Mouse (Mus musculus): ENCODE data around the gene Gm28047. TPM values are rescaled to one million over a fixed set of nuclear protein-coding genes. Genes with fewer than 3 reads are reported as not detected.
A peak's percentile ranks its signal among the peaks of the same experiment; 100 is the strongest.
"Not testable (repeated sequence)": the region's sequence is repeated elsewhere in the genome, so short reads cannot be mapped to it uniquely, and the experiment has no call there.

Gm28047 gene
- polyA plus RNA-seq, 1 experiment from 2014 or later, result 0.36 TPM

- H3K4me3 ChIP-seq (ENCODE audit: low read length); H3K4me1 ChIP-seq (ENCODE audit: insufficient read depth, low read length); H3K9me3 ChIP-seq (ENCODE audit: low read length); H3K27ac ChIP-seq (ENCODE audit: low read length); ATAC-seq (ENCODE audit: low FRiP score, low TSS enrichment); H3K27me3 ChIP-seq (ENCODE audit: insufficient read depth, low read length); H3K9ac ChIP-seq (replicated peaks; ENCODE audit: low read length); H3K4me2 ChIP-seq (replicated peaks; ENCODE audit: low read depth, low read length): not testable (repeated sequence)
- WGBS, result no CpG with 5 or more reads among the region's 2 CpGs
- H3K36me3 ChIP-seq (ENCODE audit: insufficient read depth, low read length), result peaks cover 65% of the 10 kb centered on the region
These were observed 37.7 kb upstream of the Gm28047 start for GRCm38 (mm10) chr15:102662601-102663000.

- Histone ChIP-seq H3K27me3 (ENCODE audit: insufficient read depth, low read length) (no peaks in the 10 kb centered on the region), H3K9me3 (ENCODE audit: low read length) (no peaks in the 10 kb centered on the region), H3K9ac (replicated peaks; ENCODE audit: low read length) (no peak overlapping the region), H3K4me2 (replicated peaks; ENCODE audit: low read depth, low read length) (no peak overlapping the region), H3K4me1 (ENCODE audit: insufficient read depth, low read length) (peaks cover 16% of the 10 kb centered on the region), H3K4me3 (ENCODE audit: low read length) (no peak overlapping the region), H3K27ac (ENCODE audit: low read length) (peak overlapping the region; percentile 86), H3K36me3 (ENCODE audit: insufficient read depth, low read length) (peaks cover 24% of the 10 kb centered on the region)
- 55% methylated on average over 3 of the region's 3 CpGs for WGBS
- ATAC-seq (ENCODE audit: low FRiP score, low TSS enrichment), result no peak
These were observed 33.1 kb upstream of the Gm28047 start for GRCm38 (mm10) chr15:102657926-102658381.

GRCm38 (mm10) chr15:102656658-102657057 lies 31.8 kb upstream of the Gm28047 start:
- WGBS, result 20% methylated on average over 4 of the region's 4 CpGs
- no peak overlapping the region for H3K4me3 ChIP-seq (ENCODE audit: low read length)
- H3K9me3 ChIP-seq (ENCODE audit: low read length), result no peaks in the 10 kb centered on the region
- peak; percentile 54 for ATAC-seq (ENCODE audit: low FRiP score, low TSS enrichment)
- no peak overlapping the region for H3K4me2 ChIP-seq (replicated peaks; ENCODE audit: low read depth, low read length)
- no peak overlapping the region for H3K9ac ChIP-seq (replicated peaks; ENCODE audit: low read length)
- H3K4me1 ChIP-seq (ENCODE audit: insufficient read depth, low read length), result peaks cover 16% of the 10 kb centered on the region
- peak overlapping the region; percentile 86 for H3K27ac ChIP-seq (ENCODE audit: low read length)
- H3K36me3 ChIP-seq (ENCODE audit: insufficient read depth, low read length), result peaks cover 13% of the 10 kb centered on the region
- no peaks in the 10 kb centered on the region for H3K27me3 ChIP-seq (ENCODE audit: insufficient read depth, low read length)

GRCm38 (mm10) chr15:102651928-102652660 lies 27.2 kb upstream of the Gm28047 start:
- not testable (repeated sequence) for H3K4me3 ChIP-seq (ENCODE audit: low read length); H3K27me3 ChIP-seq (ENCODE audit: insufficient read depth, low read length); ATAC-seq (ENCODE audit: low FRiP score, low TSS enrichment); H3K36me3 ChIP-seq (ENCODE audit: insufficient read depth, low read length); H3K9ac ChIP-seq (replicated peaks; ENCODE audit: low read length); H3K4me2 ChIP-seq (replicated peaks; ENCODE audit: low read depth, low read length); H3K27ac ChIP-seq (ENCODE audit: low read length); H3K9me3 ChIP-seq (ENCODE audit: low read length)
- H3K4me1 ChIP-seq (ENCODE audit: insufficient read depth, low read length), result peaks cover 11% of the 10 kb centered on the region
- WGBS, result 85% methylated on average over 8 of the region's 9 CpGs

- no peak overlapping the region for H3K27ac ChIP-seq (ENCODE audit: low read length)
- H3K4me3 ChIP-seq (ENCODE audit: low read length), result no peak overlapping the region
- H3K27me3 ChIP-seq (ENCODE audit: insufficient read depth, low read length), result no peaks in the 10 kb centered on the region
- H3K4me2 ChIP-seq (replicated peaks; ENCODE audit: low read depth, low read length), result no peak overlapping the region
- 67% methylated on average over 3 of the region's 3 CpGs for WGBS
- H3K9me3 ChIP-seq (ENCODE audit: low read length), result no peaks in the 10 kb centered on the region
- no peaks in the 10 kb centered on the region for H3K36me3 ChIP-seq (ENCODE audit: insufficient read depth, low read length)
- no peak for ATAC-seq (ENCODE audit: low FRiP score, low TSS enrichment)
- H3K4me1 ChIP-seq (ENCODE audit: insufficient read depth, low read length), result peaks cover 3% of the 10 kb centered on the region; the same call in 1 of the 2 replicates
- H3K9ac ChIP-seq (replicated peaks; ENCODE audit: low read length), result no peak overlapping the region
These were observed 26.2 kb upstream of the Gm28047 start for GRCm38 (mm10) chr15:102651107-102651506.

- Histone ChIP-seq H3K4me2 (replicated peaks; ENCODE audit: low read depth, low read length) (no peak overlapping the region), H3K36me3 (ENCODE audit: insufficient read depth, low read length) (no peaks in the 10 kb centered on the region), H3K9ac (replicated peaks; ENCODE audit: low read length) (no peak overlapping the region), H3K27ac (ENCODE audit: low read length) (no peak overlapping the region), H3K4me1 (ENCODE audit: insufficient read depth, low read length) (no peaks in the 10 kb centered on the region), H3K27me3 (ENCODE audit: insufficient read depth, low read length) (no peaks in the 10 kb centered on the region), H3K9me3 (ENCODE audit: low read length) (peaks cover 5% of the 10 kb centered on the region; the same call in 1 of the 2 replicates), H3K4me3 (ENCODE audit: low read length) (no peak overlapping the region)
- 89% methylated on average over 3 of the region's 3 CpGs for WGBS
- ATAC-seq (ENCODE audit: low FRiP score, low TSS enrichment), result no peak
These were observed 10.9 kb upstream of the Gm28047 start for GRCm38 (mm10) chr15:102635817-102636216.

GRCm38 (mm10) chr15:102634684-102635083 lies 9.8 kb upstream of the Gm28047 start:
- WGBS, result 96% methylated on average over 8 of the region's 8 CpGs
- Histone ChIP-seq H3K27me3 (ENCODE audit: insufficient read depth, low read length) (no peaks in the 10 kb centered on the region), H3K27ac (ENCODE audit: low read length) (no peak overlapping the region), H3K4me2 (replicated peaks; ENCODE audit: low read depth, low read length) (no peak overlapping the region), H3K4me1 (ENCODE audit: insufficient read depth, low read length) (no peaks in the 10 kb centered on the region), H3K9ac (replicated peaks; ENCODE audit: low read length) (no peak overlapping the region), H3K4me3 (ENCODE audit: low read length) (no peak overlapping the region), H3K36me3 (ENCODE audit: insufficient read depth, low read length) (no peaks in the 10 kb centered on the region), H3K9me3 (ENCODE audit: low read length) (peaks cover 5% of the 10 kb centered on the region; the same call in 1 of the 2 replicates)
- ATAC-seq (ENCODE audit: low FRiP score, low TSS enrichment), result no peak

- H3K4me3 ChIP-seq (ENCODE audit: low read length), result peak overlapping the region; percentile 68
- ATAC-seq (ENCODE audit: low FRiP score, low TSS enrichment), result no peak; the same call in 1 of the 2 replicates
- 0% methylated on average over 18 of the region's 18 CpGs for WGBS
These were observed 804 bp upstream of the Gm28047 start for GRCm38 (mm10) chr15:102625687-102626055.

GRCm38 (mm10) chr15:102624291-102624969 lies 437 bp downstream of the Gm28047 start:
- no peaks in the 10 kb centered on the region for H3K9me3 ChIP-seq (ENCODE audit: low read length)

More at GRCm38 (mm10) chr15:102625687-102626055, 804 bp upstream of the Gm28047 start:
- Histone ChIP-seq H3K36me3 (ENCODE audit: insufficient read depth, low read length) (no peaks in the 10 kb centered on the region), H3K9me3 (ENCODE audit: low read length) (no peaks in the 10 kb centered on the region), H3K4me2 (replicated peaks; ENCODE audit: low read depth, low read length) (peak overlapping the region; percentile 78), H3K27ac (ENCODE audit: low read length) (peak overlapping the region; percentile 100), H3K4me1 (ENCODE audit: insufficient read depth, low read length) (peaks cover 22% of the 10 kb centered on the region), H3K27me3 (ENCODE audit: insufficient read depth, low read length) (no peaks in the 10 kb centered on the region), H3K9ac (replicated peaks; ENCODE audit: low read length) (peak overlapping the region; percentile 87)

GRCm38 (mm10) chr15:102623121-102623520 lies 1.7 kb downstream of the Gm28047 start:
- Histone ChIP-seq H3K27me3 (ENCODE audit: insufficient read depth, low read length) (no peaks in the 10 kb centered on the region), H3K36me3 (ENCODE audit: insufficient read depth, low read length) (0 out of 2 replicates have a peak, but pooled peaks cover 3% of the 10 kb centered on the region), H3K27ac (ENCODE audit: low read length) (no peak overlapping the region), H3K4me1 (ENCODE audit: insufficient read depth, low read length) (peaks cover 22% of the 10 kb centered on the region), H3K9me3 (ENCODE audit: low read length) (no peaks in the 10 kb centered on the region), H3K9ac (replicated peaks; ENCODE audit: low read length) (no peak overlapping the region), H3K4me3 (ENCODE audit: low read length) (no peak overlapping the region), H3K4me2 (replicated peaks; ENCODE audit: low read depth, low read length) (peak overlapping the region; percentile 42; the same call in 1 of the 2 replicates)
- WGBS, result 69% methylated on average over 3 of the region's 3 CpGs
- no peak for ATAC-seq (ENCODE audit: low FRiP score, low TSS enrichment)

More at GRCm38 (mm10) chr15:102624291-102624969, 437 bp downstream of the Gm28047 start:
- peak overlapping the region; percentile 100 for H3K27ac ChIP-seq (ENCODE audit: low read length)
- 2% methylated on average over 17 of the region's 17 CpGs for WGBS
- peaks cover 22% of the 10 kb centered on the region for H3K4me1 ChIP-seq (ENCODE audit: insufficient read depth, low read length)
- ATAC-seq (ENCODE audit: low FRiP score, low TSS enrichment), result no peak
- no peaks in the 10 kb centered on the region for H3K27me3 ChIP-seq (ENCODE audit: insufficient read depth, low read length)
- H3K4me2 ChIP-seq (replicated peaks; ENCODE audit: low read depth, low read length), result peak overlapping the region; percentile 88
- H3K4me3 ChIP-seq (ENCODE audit: low read length), result peak overlapping the region; percentile 68
- peak overlapping the region; percentile 87 for H3K9ac ChIP-seq (replicated peaks; ENCODE audit: low read length)
- 0 out of 2 replicates have a peak, but pooled peaks cover 2% of the 10 kb centered on the region for H3K36me3 ChIP-seq (ENCODE audit: insufficient read depth, low read length)

Measured in kidney, embryonic 16.5 days (tissue).